Comparison of ENCODE assay signal across 8 mouse cellular contexts in the genomic region with DNA sequence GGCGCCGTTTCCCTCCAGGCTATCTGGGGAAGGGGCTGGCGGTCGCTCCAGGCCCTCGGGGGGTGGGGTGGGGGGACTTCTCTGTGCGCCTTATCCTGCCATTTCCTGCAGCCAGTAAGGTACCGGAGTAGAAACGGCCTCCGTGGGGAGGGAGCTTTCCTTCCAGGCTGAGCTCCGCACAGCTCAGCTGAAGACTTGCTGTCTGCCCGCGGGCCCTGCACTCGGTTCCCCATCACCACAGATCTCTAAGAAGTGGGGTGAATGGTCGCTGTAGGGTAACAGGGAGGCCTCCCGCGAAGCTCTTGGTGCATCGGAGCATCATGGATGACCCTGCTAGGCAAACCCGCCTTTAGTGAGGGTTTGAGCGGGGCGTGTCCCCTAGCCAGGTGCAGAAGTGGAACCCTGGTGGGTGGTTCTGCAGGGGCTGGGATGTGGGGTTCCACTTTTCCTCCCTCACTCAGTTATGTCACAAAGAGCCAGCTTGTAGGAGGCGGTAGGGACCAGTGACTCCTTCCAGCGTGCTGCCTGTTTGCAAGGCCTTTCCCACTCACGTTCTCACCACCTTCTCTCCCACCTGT. TPM values are rescaled to one million over a fixed set of nuclear protein-coding genes. Genes with fewer than 3 reads are reported as not detected.
A peak's percentile ranks its signal among the peaks of the same experiment; 100 is the strongest.
DNase-seq lines count a peak whose midpoint lies in the region; ATAC-seq and TF ChIP-seq lines count a peak whose summit lies in the region.
"Had no signal": no experiment of that assay in that cellular context is flagged by ENCODE, and none has a peak within 500 bp of the region (broad histone marks: within the 10 kb centered on the region; RNA-seq: fewer than 3 reads in every experiment).

No protein-coding gene starts in this region.

- H3K4me2 ChIP-seq in embryonic facial prominence, embryonic 13.5 days: peak overlapping the region; percentile 99
- peak overlapping the region; percentile 85 for H3K4me2 ChIP-seq in hindbrain, postnatal 0 days (ENCODE audit: low read depth, low read length)

- no peak for TF ChIP-seq POLR2A in lung, adult 2 months (IDR thresholded peaks at IDR 0.05; ENCODE audit: borderline replicate concordance, extremely low read depth, low read depth, low read length)

- H3K4me3 ChIP-seq in lung, adult 2 months (replicated peaks; ENCODE audit: extremely low read depth, low read depth, low read length): peak overlapping the region; percentile 64
- H3K4me3 ChIP-seq in embryonic facial prominence, embryonic 13.5 days: peak overlapping the region; percentile 54
- peak overlapping the region; percentile 66 for H3K4me3 ChIP-seq in hindbrain, postnatal 0 days (ENCODE audit: low read length)
- H3K4me3 ChIP-seq: myocyte had no signal

- ATAC-seq in embryonic facial prominence, embryonic 13.5 days (ENCODE audit: insufficient number of reproducible peaks, insufficient read depth, low FRiP score, low TSS enrichment, low read depth): no peak
- peak; percentile 21; the same call in 1 of the 2 replicates for ATAC-seq in hindbrain, postnatal 0 days

- H3K9me3 ChIP-seq in embryonic facial prominence, embryonic 13.5 days: no peaks in the 10 kb centered on the region
- H3K9me3 ChIP-seq in hindbrain, postnatal 0 days (ENCODE audit: low read length): no peaks in the 10 kb centered on the region

- no peak for DNase-seq in lung, adult 2 months
- DNase-seq in lung, postnatal 25 days (ENCODE audit: low spot score): no peak
- DNase-seq in hindbrain, postnatal 0 days (ENCODE audit: low spot score): no peak
- DNase-seq in naive thymus-derived CD4-positive, alpha-beta T cell, adult 2 months (ENCODE audit: low read depth): peak; percentile 39
- DNase-seq in urinary bladder, postnatal 25 days (ENCODE audit: low spot score): no peak
- DNase-seq in urinary bladder, adult 18-20 months (ENCODE audit: low spot score in 2 of 2): no peak

- WGBS in lung, adult 2 months: 10% methylated on average over 23 of the region's 23 CpGs
- WGBS in embryonic facial prominence, embryonic 13.5 days: 10% methylated on average over 23 of the region's 23 CpGs
- WGBS in hindbrain, postnatal 0 days: 11% methylated on average over 23 of the region's 23 CpGs

- H3K36me3 ChIP-seq in embryonic facial prominence, embryonic 13.5 days: no peaks in the 10 kb centered on the region
- H3K36me3 ChIP-seq in hindbrain, postnatal 0 days (ENCODE audit: insufficient read depth, low read length): no peaks in the 10 kb centered on the region

- H3K27ac ChIP-seq in embryonic facial prominence, embryonic 13.5 days: no peak overlapping the region
- H3K27ac ChIP-seq in hindbrain, postnatal 0 days: peak overlapping the region; percentile 85

- no peak for TF ChIP-seq CTCF in lung, adult 2 months (IDR thresholded peaks at IDR 0.05; ENCODE audit: insufficient read depth, low read length)
- TF ChIP-seq CTCF in hindbrain, postnatal 0 days (IDR thresholded peaks at IDR 0.05; ENCODE audit: low read depth): no peak

- H3K9ac ChIP-seq in embryonic facial prominence, embryonic 13.5 days: peak overlapping the region; percentile 66
- H3K9ac ChIP-seq in hindbrain, postnatal 0 days (replicated peaks; ENCODE audit: low read length): peak overlapping the region; percentile 78

- peaks cover 20% of the 10 kb centered on the region for H3K4me1 ChIP-seq in lung, adult 2 months (ENCODE audit: control insufficient read depth, insufficient read depth, low read length)
- H3K4me1 ChIP-seq in embryonic facial prominence, embryonic 13.5 days: peaks cover 37% of the 10 kb centered on the region
- H3K4me1 ChIP-seq in hindbrain, postnatal 0 days (ENCODE audit: insufficient read depth, low read length): peaks cover 17% of the 10 kb centered on the region

- H3K27me3 ChIP-seq in embryonic facial prominence, embryonic 13.5 days: peaks cover 71% of the 10 kb centered on the region
- no peaks in the 10 kb centered on the region for H3K27me3 ChIP-seq in hindbrain, postnatal 0 days (ENCODE audit: insufficient read depth, low read length)

RNA-seq across cellular contexts. Expression of a gene that starts 3.3 kb away (rescaled TPM):
- polyA plus RNA-seq in lung, adult 2 months (2012; rRNA removed): 31.6 and 43.5 TPM in 2 replicates
- polyA plus RNA-seq in embryonic facial prominence, embryonic 13.5 days (2015; fragmentation: Nextera tagmentation; extraction: Ambion mirVana): 3.2 and 3.6 TPM in 2 replicates
- 25.9 and 32.4 TPM in 2 replicates for total RNA-seq in hindbrain, postnatal 0 days (2014; rRNA removed)
- 29.7 and 30.3 TPM in 2 replicates for polyA plus RNA-seq in hindbrain, postnatal 0 days (2015; fragmentation: Nextera tagmentation; extraction: Ambion mirVana)

RNA-seq across cellular contexts. Expression of a gene that starts 43.8 kb away (rescaled TPM):
- 8.1 and 9.0 TPM in 2 replicates for polyA plus RNA-seq in lung, adult 2 months (2012; rRNA removed)
- polyA plus RNA-seq in embryonic facial prominence, embryonic 13.5 days (2015; fragmentation: Nextera tagmentation; extraction: Ambion mirVana): 13.1 and 13.5 TPM in 2 replicates
- 18.0 and 25.4 TPM in 2 replicates for total RNA-seq in hindbrain, postnatal 0 days (2014; rRNA removed)
- polyA plus RNA-seq in hindbrain, postnatal 0 days (2015; fragmentation: Nextera tagmentation; extraction: Ambion mirVana): 8.0 and 8.6 TPM in 2 replicates

RNA-seq across cellular contexts. Expression of a gene that starts 58.0 kb away (rescaled TPM):
- not detected in 2 replicates for polyA plus RNA-seq in lung, adult 2 months (2012; rRNA removed)
- not detected in 2 replicates for polyA plus RNA-seq in embryonic facial prominence, embryonic 13.5 days (2015; fragmentation: Nextera tagmentation; extraction: Ambion mirVana)
- 70.4 and 79.8 TPM in 2 replicates for total RNA-seq in hindbrain, postnatal 0 days (2014; rRNA removed)
- 16.5 and 16.7 TPM in 2 replicates for polyA plus RNA-seq in hindbrain, postnatal 0 days (2015; fragmentation: Nextera tagmentation; extraction: Ambion mirVana)
- polyA plus RNA-seq: myocyte had no signal

Comparison
In these comparisons a context has a peak if more than half of its experiments do, and no peak if none do; other contexts are left out.
1. RNA of a gene that starts 58.0 kb away (polyA plus RNA-seq): 16.5 to 16.7 TPM in hindbrain, postnatal 0 days; not detected in lung, adult 2 months and not detected in embryonic facial prominence, embryonic 13.5 days; every median in the first group is over 10 times any median in the second.
2. Peak in every context shown above with its lines, with median percentiles within 50 percentile points of each other: H3K4me3 ChIP-seq.